Comparison of ENCODE assay signal across 10 mouse cellular contexts in the genomic region with DNA sequence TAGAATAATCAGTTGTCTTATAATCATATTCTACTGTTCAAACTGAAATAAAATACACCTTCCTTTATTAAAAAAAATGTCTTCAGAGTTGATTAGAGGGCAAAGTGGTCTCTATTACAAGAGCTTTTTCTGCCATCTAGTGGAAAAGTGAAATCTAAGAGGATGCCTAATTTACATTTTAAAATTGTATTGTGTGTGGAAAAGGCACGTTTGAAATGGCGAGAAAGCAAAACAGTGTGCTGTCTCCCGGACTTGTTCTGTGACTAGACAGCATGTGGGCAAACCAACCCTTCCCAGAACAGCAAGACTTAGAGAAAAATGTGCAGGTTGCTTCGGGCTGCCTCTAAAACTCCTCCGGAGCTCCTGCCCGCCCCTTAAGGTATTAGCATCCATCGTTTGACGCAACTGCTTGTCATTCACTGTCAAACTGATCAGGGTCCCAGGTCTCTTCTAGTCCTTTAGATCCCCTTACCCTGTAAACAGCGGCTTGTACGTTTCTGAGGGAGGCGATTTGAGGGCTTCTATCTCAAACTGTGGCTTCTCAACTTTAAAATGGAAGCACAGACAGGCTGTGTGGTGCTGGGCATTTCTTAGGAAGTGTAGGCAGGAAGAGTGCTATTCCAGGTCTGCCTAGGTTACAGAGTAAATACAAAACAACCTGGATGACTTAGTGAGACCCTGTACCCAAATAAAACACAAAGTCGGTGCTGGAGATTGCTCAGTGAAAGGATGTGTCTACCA. TPM values are rescaled to one million over a fixed set of nuclear protein-coding genes. Genes with fewer than 3 reads are reported as not detected.
DNase-seq lines count a peak whose midpoint lies in the region; ATAC-seq lines count a peak whose summit lies in the region.
"Had no signal": no experiment of that assay in that cellular context is flagged by ENCODE, and none has a peak within 500 bp of the region (broad histone marks: within the 10 kb centered on the region; RNA-seq: fewer than 3 reads in every experiment).

No protein-coding gene starts in this region.

- H3K4me2 ChIP-seq in kidney, embryonic 16.5 days (replicated peaks; ENCODE audit: low read depth, low read length): peak overlapping the region; percentile 52
- H3K4me2 ChIP-seq in embryonic facial prominence, embryonic 11.5 days (ENCODE audit: low read depth, low read length): peak overlapping the region; percentile 23; the same call in 1 of the 2 replicates
- peak overlapping the region; percentile 49 for H3K4me2 ChIP-seq in hindbrain, embryonic 14.5 days (replicated peaks)
- peak overlapping the region; percentile 49 for H3K4me2 ChIP-seq in neural tube, embryonic 12.5 days (replicated peaks)
- H3K4me2 ChIP-seq: liver, embryonic 13.5 days had no signal

- no peak for ATAC-seq in kidney, embryonic 16.5 days (ENCODE audit: low FRiP score, low TSS enrichment)
- no peak for ATAC-seq in embryonic facial prominence, embryonic 11.5 days (replicated peaks; ENCODE audit: insufficient number of reproducible peaks, low FRiP score, low TSS enrichment, low read depth)
- peak; percentile 54; the same call in 1 of the 2 replicates for ATAC-seq in hindbrain, embryonic 14.5 days (ENCODE audit: low FRiP score)
- ATAC-seq in neural tube, embryonic 12.5 days (ENCODE audit: low FRiP score, low read depth): no peak

- H3K27ac ChIP-seq in kidney, embryonic 16.5 days (ENCODE audit: low read length): no peak overlapping the region
- H3K27ac ChIP-seq in embryonic facial prominence, embryonic 11.5 days (replicated peaks; ENCODE audit: low read depth, low read length): no peak overlapping the region
- H3K27ac ChIP-seq in hindbrain, embryonic 14.5 days: no peak overlapping the region
- no peak overlapping the region for H3K27ac ChIP-seq in neural tube, embryonic 12.5 days
- H3K27ac ChIP-seq: liver, embryonic 13.5 days had no signal

- H3K4me3 ChIP-seq in kidney, embryonic 16.5 days (ENCODE audit: low read length): peak overlapping the region; percentile 31
- no peak overlapping the region for H3K4me3 ChIP-seq in embryonic facial prominence, embryonic 11.5 days (ENCODE audit: low read depth, low read length)
- H3K4me3 ChIP-seq in hindbrain, embryonic 14.5 days (replicated peaks; ENCODE audit: low read length): peak overlapping the region; percentile 25
- no peak overlapping the region for H3K4me3 ChIP-seq in neural tube, embryonic 12.5 days
- H3K4me3 ChIP-seq: erythroblast, embryonic 14.5 days; liver, embryonic 13.5 days had no signal

- no peaks in the 10 kb centered on the region for H3K36me3 ChIP-seq in kidney, embryonic 16.5 days (ENCODE audit: insufficient read depth, low read length)
- H3K36me3 ChIP-seq in embryonic facial prominence, embryonic 11.5 days (replicated peaks; ENCODE audit: control insufficient read depth, insufficient read depth, low read depth, low read length): no peaks in the 10 kb centered on the region
- no peaks in the 10 kb centered on the region for H3K36me3 ChIP-seq in hindbrain, embryonic 14.5 days (replicated peaks; ENCODE audit: control insufficient read depth, insufficient read depth)
- H3K36me3 ChIP-seq in neural tube, embryonic 12.5 days: no peaks in the 10 kb centered on the region
- H3K36me3 ChIP-seq: liver, embryonic 13.5 days had no signal

- no peak for DNase-seq in kidney, adult 18-20 months
- peak; percentile 47 for DNase-seq in embryonic facial prominence, embryonic 11.5 days (ENCODE audit: low spot score)
- peak; percentile 82 for DNase-seq in hindbrain, embryonic 14.5 days (ENCODE audit: low spot score)
- no peak for DNase-seq in cerebellum, adult 9-11 months
- no peak for DNase-seq in cerebellum, adult 18-20 months
- no peak for DNase-seq in cerebellum, adult 11-12 months
- DNase-seq: liver, embryonic 13.5 days had no signal

- H3K9ac ChIP-seq in kidney, embryonic 16.5 days (replicated peaks; ENCODE audit: low read length): peak overlapping the region; percentile 50; the same call in 1 of the 2 replicates
- no peak overlapping the region for H3K9ac ChIP-seq in embryonic facial prominence, embryonic 11.5 days (replicated peaks; ENCODE audit: low read length)
- H3K9ac ChIP-seq in hindbrain, embryonic 14.5 days: peak overlapping the region; percentile 35; the same call in 1 of the 2 replicates
- no peak overlapping the region for H3K9ac ChIP-seq in neural tube, embryonic 12.5 days
- H3K9ac ChIP-seq: liver, embryonic 13.5 days had no signal

- H3K4me1 ChIP-seq in kidney, embryonic 16.5 days (ENCODE audit: insufficient read depth, low read length): no peaks in the 10 kb centered on the region
- no peaks in the 10 kb centered on the region for H3K4me1 ChIP-seq in embryonic facial prominence, embryonic 11.5 days (ENCODE audit: control insufficient read depth, insufficient read depth, low read length)
- no peaks in the 10 kb centered on the region for H3K4me1 ChIP-seq in hindbrain, embryonic 14.5 days (replicated peaks; ENCODE audit: control insufficient read depth, insufficient read depth, low read length)
- H3K4me1 ChIP-seq in neural tube, embryonic 12.5 days: no peaks in the 10 kb centered on the region
- H3K4me1 ChIP-seq: liver, embryonic 13.5 days had no signal

- WGBS in kidney, embryonic 16.5 days: 46% methylated on average over 12 of the region's 12 CpGs
- WGBS in embryonic facial prominence, embryonic 11.5 days: 52% methylated on average over 12 of the region's 12 CpGs
- 43% methylated on average over 12 of the region's 12 CpGs for WGBS in hindbrain, embryonic 14.5 days
- WGBS in neural tube, embryonic 12.5 days: 60% methylated on average over 12 of the region's 12 CpGs

- no peaks in the 10 kb centered on the region for H3K27me3 ChIP-seq in kidney, embryonic 16.5 days (ENCODE audit: insufficient read depth, low read length)
- H3K27me3 ChIP-seq in embryonic facial prominence, embryonic 11.5 days (ENCODE audit: control insufficient read depth, insufficient read depth, low read length): no peaks in the 10 kb centered on the region
- no peaks in the 10 kb centered on the region for H3K27me3 ChIP-seq in hindbrain, embryonic 14.5 days (ENCODE audit: control insufficient read depth, insufficient read depth, low read length)
- H3K27me3 ChIP-seq in neural tube, embryonic 12.5 days (replicated peaks): no peaks in the 10 kb centered on the region
- H3K27me3 ChIP-seq: liver, embryonic 13.5 days had no signal

- H3K9me3 ChIP-seq in kidney, embryonic 16.5 days (ENCODE audit: low read length): 0 out of 2 replicates have a peak, but pooled peaks cover 7% of the 10 kb centered on the region
- no peaks in the 10 kb centered on the region for H3K9me3 ChIP-seq in embryonic facial prominence, embryonic 11.5 days (replicated peaks; ENCODE audit: control insufficient read depth, low read length)
- H3K9me3 ChIP-seq in hindbrain, embryonic 14.5 days (ENCODE audit: control insufficient read depth, low read length): peaks cover 5% of the 10 kb centered on the region; the same call in 1 of the 2 replicates
- H3K9me3 ChIP-seq in neural tube, embryonic 12.5 days: no peaks in the 10 kb centered on the region
- H3K9me3 ChIP-seq: liver, embryonic 13.5 days had no signal

RNA-seq across cellular contexts. Expression of gene Mzt1, which starts 23.4 kb away (rescaled TPM):
- 64.9 and 73.1 TPM in 2 replicates for polyA plus RNA-seq in kidney, embryonic 16.5 days (2015; fragmentation: Nextera tagmentation; extraction: Ambion mirVana)
- 95.2 and 107 TPM in 2 replicates for polyA plus RNA-seq in embryonic facial prominence, embryonic 11.5 days (2014; fragmentation: Nextera tagmentation; extraction: Ambion mirVana)
- 78.2 and 96.6 TPM in 2 replicates for polyA plus RNA-seq in hindbrain, embryonic 14.5 days (2014; fragmentation: Nextera tagmentation; extraction: Ambion mirVana)
- polyA plus RNA-seq in neural tube, embryonic 12.5 days (2016; fragmentation: Nextera tagmentation; extraction: Ambion mirVana): 124 and 128 TPM in 2 replicates

RNA-seq across cellular contexts. Expression of gene Bora, which starts 23.5 kb away (rescaled TPM):
- 66.0 and 83.6 TPM in 2 replicates for polyA plus RNA-seq in kidney, embryonic 16.5 days (2015; fragmentation: Nextera tagmentation; extraction: Ambion mirVana)
- polyA plus RNA-seq in embryonic facial prominence, embryonic 11.5 days (2014; fragmentation: Nextera tagmentation; extraction: Ambion mirVana): 71.4 and 74.0 TPM in 2 replicates
- polyA plus RNA-seq in hindbrain, embryonic 14.5 days (2014; fragmentation: Nextera tagmentation; extraction: Ambion mirVana): 11.2 and 13.6 TPM in 2 replicates
- polyA plus RNA-seq in neural tube, embryonic 12.5 days (2016; fragmentation: Nextera tagmentation; extraction: Ambion mirVana): 49.3 and 50.9 TPM in 2 replicates

RNA-seq across cellular contexts. Expression of gene Rpl36a-ps1, which starts 28.4 kb away (rescaled TPM):
- 0.82 and 2.1 TPM in 2 replicates for polyA plus RNA-seq in kidney, embryonic 16.5 days (2015; fragmentation: Nextera tagmentation; extraction: Ambion mirVana)
- polyA plus RNA-seq in embryonic facial prominence, embryonic 11.5 days (2014; fragmentation: Nextera tagmentation; extraction: Ambion mirVana): 2.5 TPM in 1 of 2 replicates, not detected in the other
- 0.78 TPM in 1 of 2 replicates, not detected in the other for polyA plus RNA-seq in hindbrain, embryonic 14.5 days (2014; fragmentation: Nextera tagmentation; extraction: Ambion mirVana)
- 1.7 TPM in 1 of 2 replicates, not detected in the other for polyA plus RNA-seq in neural tube, embryonic 12.5 days (2016; fragmentation: Nextera tagmentation; extraction: Ambion mirVana)

Comparison
In these comparisons a context has a peak if more than half of its experiments do, and no peak if none do; other contexts are left out.
1. H3K4me3 ChIP-seq: peak in kidney, embryonic 16.5 days (single experiment) and hindbrain, embryonic 14.5 days (single experiment); none in embryonic facial prominence, embryonic 11.5 days (single experiment) and neural tube, embryonic 12.5 days (single experiment).
2. H3K9ac ChIP-seq: peak in kidney, embryonic 16.5 days (single experiment) and hindbrain, embryonic 14.5 days (single experiment); none in embryonic facial prominence, embryonic 11.5 days (single experiment) and neural tube, embryonic 12.5 days (single experiment).
3. DNase-seq: peak in embryonic facial prominence, embryonic 11.5 days (single experiment) and hindbrain, embryonic 14.5 days (single experiment); none in kidney, adult 18-20 months (single experiment), cerebellum, adult 9-11 months (single experiment), cerebellum, adult 18-20 months (0 of 2) and cerebellum, adult 11-12 months (single experiment).
4. Peak in every context shown above with its lines, with median percentiles within 50 percentile points of each other: H3K4me2 ChIP-seq.